Mouse (Mus musculus): ENCODE data around the gene Ceacam20. TPM values are rescaled to one million over a fixed set of nuclear protein-coding genes. Genes with fewer than 3 reads are reported as not detected.
"Not testable (repeated sequence)": the region's sequence is repeated elsewhere in the genome, so short reads cannot be mapped to it uniquely, and the experiment has no call there.

Ceacam20 gene
- total RNA-seq, 2 experiments from 2014 or later: not detected

DNA sequence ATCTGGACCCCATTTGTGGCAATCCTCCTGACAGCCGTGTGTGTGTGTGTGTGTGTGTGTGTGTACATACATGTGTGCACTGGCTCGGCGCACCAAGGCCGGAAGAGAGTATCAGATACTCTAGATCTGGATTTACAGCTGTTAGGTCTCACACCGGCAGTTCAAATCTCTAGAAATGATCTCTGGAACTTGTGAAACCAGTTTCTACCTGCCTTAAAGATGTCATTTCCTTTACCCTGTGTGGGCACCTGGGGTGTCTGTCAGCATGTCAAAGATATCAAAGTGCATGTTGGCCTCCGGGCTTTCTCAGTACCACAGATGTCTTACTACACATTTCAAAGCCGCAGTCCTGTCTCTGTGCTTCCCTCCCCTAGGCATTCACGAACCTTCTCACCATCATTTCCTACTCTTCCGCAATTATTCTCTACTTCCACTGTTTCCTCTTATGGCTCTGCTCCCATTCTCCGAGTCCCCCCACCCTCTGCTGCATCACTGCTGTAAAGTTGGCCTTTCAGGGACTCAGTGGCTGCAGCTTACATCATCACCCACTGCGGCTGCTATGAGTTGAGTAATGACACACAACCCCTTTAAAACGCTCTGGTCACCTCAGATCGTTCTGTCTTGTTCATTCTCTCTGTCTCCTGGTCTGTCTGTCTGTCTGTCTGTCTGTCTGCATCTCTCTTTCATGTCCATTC is 19.2 kb upstream of the Ceacam20 start:
- intact Hi-C loops (cut with DNase I): no loop called here
- no peak for DNase-seq

DNA sequence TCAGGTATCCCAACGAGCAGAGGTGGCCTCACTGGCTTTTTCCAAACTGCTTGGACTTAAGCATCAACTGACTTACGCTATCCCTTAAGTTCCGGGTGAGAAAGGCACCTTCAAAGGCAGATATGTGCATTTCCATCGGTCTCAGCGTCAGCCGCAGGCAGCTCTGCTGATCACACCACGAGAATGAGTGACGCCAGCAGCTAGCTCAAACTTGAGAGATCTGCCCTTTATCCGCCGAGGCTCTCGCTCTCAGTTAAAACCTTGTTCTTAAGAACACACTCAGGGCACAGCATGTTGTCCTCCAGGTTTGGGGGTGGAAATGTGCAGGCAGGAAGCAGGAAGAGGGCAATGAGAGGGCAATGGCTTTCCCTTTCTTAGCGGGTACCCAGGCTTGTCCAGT is 16.3 kb upstream of the Ceacam20 start:
- DNase-seq: no peak
- intact Hi-C loops (cut with DNase I): no loop called here

DNA sequence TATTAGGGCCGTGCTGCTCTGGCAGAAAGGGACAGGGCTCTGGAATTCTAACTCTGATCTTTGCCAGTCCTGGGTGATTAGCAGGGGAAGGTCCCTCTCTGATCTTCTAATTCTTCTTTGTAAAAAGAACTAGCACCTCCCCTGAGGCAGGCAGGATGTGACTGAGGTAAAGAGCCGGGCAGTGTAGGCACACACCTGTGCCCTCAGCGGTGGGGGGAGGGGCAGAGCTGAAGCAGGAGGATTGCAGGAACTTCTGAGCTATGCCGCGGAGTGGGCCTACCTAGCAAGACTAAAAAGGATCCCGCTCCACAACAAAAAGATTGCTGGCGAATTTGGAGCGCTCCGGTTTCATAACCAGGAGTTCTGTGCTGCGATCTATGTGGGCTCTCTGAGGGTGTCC is 15.2 kb upstream of the Ceacam20 start:
- intact Hi-C loops (cut with DNase I): no loop called here
- DNase-seq: no peak

DNA sequence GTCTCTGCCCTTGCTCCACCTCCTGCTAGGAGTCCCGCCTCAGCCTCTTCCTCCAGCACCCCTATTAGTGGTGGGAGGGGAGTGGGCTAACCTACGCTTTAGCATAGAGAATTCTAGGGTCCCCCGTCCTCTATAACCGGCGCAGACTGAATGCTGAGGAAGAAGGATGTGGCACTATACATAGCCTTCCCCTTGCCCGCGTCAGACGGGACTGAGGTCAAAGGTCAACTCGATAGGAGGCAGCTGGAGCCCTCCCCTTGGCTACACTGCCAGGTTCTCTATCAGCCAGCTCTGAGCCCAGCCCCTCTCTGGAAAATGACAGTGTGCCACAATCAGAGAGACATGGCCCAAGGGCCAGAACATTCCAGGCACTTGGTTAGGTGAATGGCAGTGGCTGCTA is 14.6 kb upstream of the Ceacam20 start, which contains the start of gene Igsf23:
Gene Igsf23 (minus strand): TSS at position 168 of the 400 bp plus-strand sequence.
- no peak for DNase-seq
- intact Hi-C loops (cut with DNase I): no loop called here

DNA sequence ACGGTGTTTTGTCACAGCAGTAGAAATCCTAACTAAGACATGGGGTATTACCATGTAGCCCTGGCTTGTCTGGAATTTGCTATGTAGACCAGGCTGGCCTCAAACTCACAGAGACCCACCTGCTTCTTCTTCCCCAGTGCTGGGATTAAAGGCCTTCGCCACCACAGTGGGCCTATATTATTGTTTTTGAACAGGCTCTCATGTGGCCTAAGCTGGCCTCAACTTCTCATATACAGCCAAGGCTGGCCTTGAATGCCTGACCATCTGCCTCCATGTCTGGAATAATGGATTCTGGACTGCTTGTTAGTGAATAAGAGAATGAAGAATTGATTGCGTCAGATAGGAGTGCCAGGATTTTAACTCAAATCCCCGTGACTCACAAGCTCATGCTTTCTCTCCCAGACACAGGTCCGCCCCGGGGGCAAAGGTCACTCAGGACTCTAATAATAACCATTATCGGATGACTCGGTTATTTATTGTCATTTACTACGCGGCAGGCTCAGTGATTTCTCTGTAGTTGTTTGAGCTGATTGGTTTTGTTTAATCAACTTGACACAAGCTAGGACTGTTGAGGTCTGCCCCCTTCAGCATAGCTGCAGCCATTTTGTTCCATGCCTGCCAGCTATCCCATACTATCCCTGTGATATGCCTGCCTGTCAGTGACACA is 12.8 kb upstream of the Ceacam20 start:
- no peak for DNase-seq
- intact Hi-C loops (cut with DNase I): loop anchor here (1.0 kb wide), 1 partner anchor 42 kb away; no protein-coding TSS in a partner anchor

DNA sequence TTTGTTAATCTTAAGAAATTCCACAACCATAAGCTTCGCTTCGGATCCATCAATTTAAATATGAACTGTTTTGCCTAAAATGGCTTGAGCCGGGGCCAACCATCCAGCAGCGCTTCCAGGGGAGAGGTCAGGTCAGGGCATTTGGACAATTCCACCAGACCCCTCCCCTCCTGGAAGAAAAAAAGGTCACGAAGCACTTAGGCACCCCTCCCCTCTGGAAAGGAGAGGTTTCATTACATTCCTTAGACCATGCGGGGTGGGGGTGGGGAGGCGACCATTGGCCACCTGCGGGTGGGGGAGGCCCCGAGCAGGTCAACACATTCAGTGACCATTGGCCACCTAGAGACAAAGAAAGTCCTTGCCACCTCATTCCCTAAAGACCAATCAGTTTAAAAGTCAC is 12.2 kb upstream of the Ceacam20 start:
- intact Hi-C loops (cut with DNase I): no loop called here
- no peak for DNase-seq

DNA sequence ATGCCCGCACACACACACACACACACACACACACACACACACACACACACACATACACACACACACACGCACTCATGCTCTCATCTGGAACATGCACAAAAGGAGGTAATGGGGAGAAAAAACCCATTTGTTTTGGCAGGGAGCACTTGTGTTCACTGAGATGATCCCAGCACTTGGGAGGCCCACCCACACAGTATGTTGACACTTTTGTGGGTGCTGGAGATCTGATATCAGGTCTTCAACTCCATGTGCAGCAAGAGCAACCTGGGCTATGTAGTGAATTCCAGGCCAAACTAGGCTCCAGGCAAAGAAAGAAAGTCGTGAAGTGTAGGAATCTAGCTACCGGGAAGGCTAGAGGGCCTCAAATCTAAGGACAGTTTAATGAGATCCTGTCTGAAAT is 9.4 kb upstream of the Ceacam20 start:
- intact Hi-C loops (cut with DNase I): loop anchor here (1.0 to 2.0 kb wide), 2 partner anchors 46 to 79 kb away; no protein-coding TSS in a partner anchor
- DNase-seq: no peak

DNA sequence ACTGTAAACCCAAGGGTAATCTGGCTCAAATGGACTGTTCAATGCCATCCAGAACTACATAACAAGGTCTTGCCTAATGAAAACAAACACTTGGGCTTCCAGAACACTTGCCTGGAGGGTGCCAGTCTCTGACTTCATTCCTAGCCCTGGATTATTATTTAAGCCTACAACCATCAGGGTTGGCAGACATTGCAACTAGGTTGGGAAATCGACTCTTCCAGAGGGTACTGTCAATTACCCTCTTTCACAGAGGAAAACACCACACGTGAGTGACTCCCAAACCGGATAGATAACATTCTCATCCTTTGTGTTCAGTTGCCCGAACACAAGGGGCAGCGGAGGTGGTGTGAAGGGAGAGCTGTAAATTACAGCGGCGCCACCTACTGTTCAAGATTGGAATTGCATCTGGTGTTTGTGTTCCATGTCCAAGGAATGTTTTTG is 8.9 kb upstream of the Ceacam20 start:
- intact Hi-C loops (cut with DNase I): loop anchor here (1.0 to 2.0 kb wide), 2 partner anchors 46 to 80 kb away; no protein-coding TSS in a partner anchor
- DNase-seq: peak; percentile 88 to 94

DNA sequence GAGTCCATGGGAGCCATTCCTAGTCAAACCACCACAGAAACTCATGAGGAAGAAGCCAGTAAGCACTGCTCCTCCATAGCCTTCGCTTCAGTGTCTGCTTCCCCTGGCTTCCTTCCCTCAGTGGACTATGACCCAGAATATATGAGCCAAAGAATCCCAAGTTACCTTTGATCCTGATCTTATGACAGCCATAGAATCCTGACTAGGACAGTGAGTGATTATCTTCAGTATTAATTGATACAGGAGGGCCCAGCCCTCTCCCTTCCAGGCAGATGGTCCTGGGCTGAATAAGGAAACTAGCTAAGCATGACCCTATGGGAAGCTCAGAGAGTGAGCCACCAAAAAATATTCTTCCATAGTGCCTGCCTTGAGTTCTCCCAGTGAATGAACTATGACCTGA is 2.8 kb upstream of the Ceacam20 start:
- DNase-seq: no peak
- intact Hi-C loops (cut with DNase I): no loop called here

DNA sequence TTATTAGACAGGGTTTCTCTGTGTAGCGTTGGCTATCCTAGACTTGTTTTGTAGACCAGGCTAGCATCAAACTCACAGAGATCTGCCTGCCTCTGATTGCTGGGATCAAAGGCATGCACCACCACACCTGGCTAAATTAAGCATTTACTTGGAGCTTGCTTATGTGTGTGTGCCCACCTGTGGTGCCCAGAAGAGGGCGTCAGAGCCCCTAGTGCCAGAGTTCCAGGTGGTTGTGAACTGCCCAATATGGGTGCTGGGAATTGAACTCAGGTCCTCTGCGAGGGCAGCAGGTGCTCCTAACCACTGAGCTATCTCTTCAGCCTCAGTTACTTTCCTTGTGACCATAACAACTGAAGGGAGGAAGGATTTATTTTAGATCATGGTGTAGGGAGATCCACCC is 3.9 kb downstream of the Ceacam20 start:
- DNase-seq: no peak
- intact Hi-C loops (cut with DNase I): no loop called here

DNA sequence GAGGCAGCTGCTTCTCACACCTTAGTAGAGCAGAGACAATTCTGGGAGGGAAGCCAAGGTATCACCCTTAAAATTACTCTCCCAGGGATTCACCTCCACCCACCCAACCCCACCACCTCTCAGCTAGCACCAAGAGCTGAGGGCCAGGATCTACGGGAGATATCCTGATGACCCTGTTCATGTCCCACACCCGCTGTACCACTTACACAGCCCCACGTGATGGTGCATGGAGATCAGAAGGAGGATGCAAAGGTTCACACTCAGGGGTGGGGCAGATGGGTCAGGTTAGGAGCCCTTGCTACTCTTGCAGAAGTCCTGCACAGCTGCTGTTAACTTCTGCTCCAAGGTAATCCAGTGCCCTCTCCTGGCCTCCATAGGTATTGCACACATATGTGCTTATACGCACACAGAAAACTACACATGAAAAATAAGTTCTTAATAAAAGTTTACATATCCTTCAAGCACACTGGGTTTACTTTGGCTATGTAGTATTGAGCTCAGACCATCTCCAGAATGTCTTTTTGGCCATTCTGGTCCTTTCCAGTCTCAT is 4.4 kb downstream of the Ceacam20 start:
- DNase-seq: no peak
- intact Hi-C loops (cut with DNase I): no loop called here

DNA sequence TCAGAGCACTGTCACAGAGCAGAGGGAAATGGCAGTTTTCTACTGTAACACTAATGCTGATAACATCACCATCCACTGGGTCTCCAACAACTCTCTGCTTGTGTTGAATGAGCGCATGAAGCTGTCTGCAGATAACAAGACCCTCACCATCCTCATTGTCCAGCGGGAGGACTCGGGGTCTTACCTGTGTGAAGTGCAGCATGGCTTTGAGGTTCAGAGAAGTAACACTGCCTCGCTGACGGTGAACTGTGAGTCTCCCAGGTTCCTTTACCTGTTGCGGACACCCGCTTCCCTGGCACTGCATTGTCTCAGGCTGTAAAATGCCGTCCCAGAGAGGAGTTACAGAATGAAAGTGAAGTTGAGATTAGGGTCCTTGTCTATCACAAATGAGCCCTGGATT is 5.0 kb downstream of the Ceacam20 start:
- no peak for DNase-seq
- intact Hi-C loops (cut with DNase I): no loop called here

DNA sequence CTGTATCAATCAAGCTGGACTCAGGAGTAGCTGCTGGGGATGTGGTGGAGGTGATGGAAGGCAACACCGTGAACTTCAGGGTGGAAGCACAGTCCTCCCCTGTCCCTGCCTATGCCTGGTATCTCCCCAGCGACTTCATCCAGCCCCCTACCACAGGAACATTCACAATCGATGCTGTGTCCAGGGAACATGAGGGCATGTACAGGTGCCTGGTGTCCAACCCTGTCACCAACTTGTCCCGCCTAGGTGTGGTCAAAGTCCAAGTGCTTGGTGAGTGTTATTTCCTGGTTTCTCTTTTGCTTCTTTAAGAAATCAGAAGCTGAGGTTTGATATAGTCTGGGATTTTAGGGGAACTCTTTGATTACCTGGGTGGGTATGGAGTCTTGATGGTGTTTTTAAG is 6.3 kb downstream of the Ceacam20 start:
- DNase-seq: no peak
- intact Hi-C loops (cut with DNase I): no loop called here

DNA sequence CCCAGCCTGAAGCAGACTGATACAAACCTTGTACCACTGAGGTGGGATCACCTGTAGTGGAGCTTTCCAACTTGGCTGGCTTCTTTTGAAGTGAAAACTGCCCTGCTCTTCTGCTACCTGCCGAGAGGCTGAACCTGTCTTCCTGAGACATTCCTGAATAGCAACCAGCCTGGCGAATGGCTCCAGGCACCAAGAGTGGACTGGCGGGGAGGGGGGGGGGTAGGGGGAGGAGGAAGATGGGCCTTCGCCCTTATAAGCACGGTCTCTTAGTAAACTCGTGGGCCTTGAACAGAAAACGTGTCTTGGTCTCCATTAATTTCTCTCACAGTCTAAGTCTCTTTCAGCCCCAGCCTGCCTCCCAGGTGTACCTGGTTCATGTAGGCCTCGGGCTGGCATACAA is 26.0 kb downstream of the Ceacam20 start, which contains the start of gene Nlrp9b:
Gene Nlrp9b (plus strand): TSS at position 301 of the 400 bp plus-strand sequence.
- DNase-seq; intact Hi-C loops (cut with DNase I): not testable (repeated sequence)

DNA sequence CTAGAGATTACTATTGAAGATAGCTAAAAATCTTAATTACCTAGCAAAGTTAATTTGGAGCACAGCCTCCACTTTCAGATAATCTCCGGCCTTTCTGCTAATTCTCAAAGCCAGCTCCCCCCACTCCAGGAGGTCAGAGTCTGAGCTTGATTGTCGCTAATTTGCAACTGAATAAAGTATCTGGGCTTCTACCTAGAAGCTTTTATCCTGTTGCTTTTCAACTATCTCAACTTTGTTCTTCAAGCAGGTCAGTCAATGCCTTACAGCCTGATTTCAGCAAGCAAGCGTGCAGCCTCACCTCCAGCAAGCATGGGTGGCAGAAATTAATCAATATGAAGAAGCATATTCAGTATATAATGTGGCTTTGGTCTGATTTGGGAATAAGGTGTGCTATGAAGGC is 31.5 kb downstream of the Ceacam20 start:
- DNase-seq; intact Hi-C loops (cut with DNase I): not testable (repeated sequence)

DNA sequence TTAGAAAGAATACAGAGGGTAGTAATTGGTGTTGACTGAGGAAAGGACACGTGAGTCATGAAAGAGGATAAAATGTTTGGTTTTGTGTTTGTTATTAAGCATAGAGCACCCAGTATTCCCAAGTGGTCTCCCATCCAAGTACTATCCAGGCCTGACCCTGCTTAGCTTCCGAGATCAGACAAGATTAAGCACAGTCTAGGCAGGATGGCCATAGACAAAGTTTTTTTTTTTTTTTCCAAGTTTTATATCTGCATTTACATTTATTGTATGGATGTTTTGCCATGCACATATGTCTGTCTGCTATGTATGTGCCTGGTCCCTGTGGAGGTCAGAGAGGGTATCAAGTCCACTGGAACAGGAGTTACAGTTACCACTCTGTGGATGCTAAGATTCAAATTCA is 44.8 kb downstream of the Ceacam20 start:
- no peak for DNase-seq
- intact Hi-C loops (cut with DNase I): no loop called here

Other genes with a start within 250 kb of the Ceacam20 start
- 100 to 1,000 TPM; 107 to 120 TPM for gene Tomm40, start 250.0 kb upstream of the Ceacam20 start, total RNA-seq (2021)
- 10 to 100 TPM; 37.2 to 39.7 TPM for gene Nectin2, start 214.9 kb upstream of the Ceacam20 start, total RNA-seq (2021)
- gene Bcam, start 194.4 kb upstream of the Ceacam20 start, total RNA-seq (2021): 100 to 1,000 TPM; 225 to 236 TPM
- not detected for gene Cblc, start 168.6 kb upstream of the Ceacam20 start, total RNA-seq (2021)
- gene Bcl3, start 142.6 kb upstream of the Ceacam20 start, total RNA-seq (2021): 1 to 10 TPM; 3.9 to 4.5 TPM
- gene Gm19345, start 113.4 kb upstream of the Ceacam20 start, total RNA-seq (2021): not detected
- gene Ceacam16, start 104.1 kb upstream of the Ceacam20 start, total RNA-seq (2021): 1 to 10 TPM in 1 of 2 experiments, under 1 TPM in 1; 0.34 to 1.2 TPM
- not detected for gene Ceacam19, start 77.4 kb upstream of the Ceacam20 start, total RNA-seq (2021)
- 10 to 100 TPM; 20.0 to 25.6 TPM for gene Pvr, start 44.3 kb upstream of the Ceacam20 start, total RNA-seq (2021)
- 1 to 10 TPM; 1.3 to 1.6 TPM for gene Igsf23, start 14.7 kb upstream of the Ceacam20 start, total RNA-seq (2021)
- gene Nlrp9b, start 26.1 kb downstream of the Ceacam20 start, total RNA-seq (2021): not detected
- gene Vmn1r91, start 134.3 kb downstream of the Ceacam20 start, total RNA-seq (2021): not detected
- not detected for gene Gm16442, start 157.2 kb downstream of the Ceacam20 start, total RNA-seq (2021)
- not detected for gene Vmn1r93, start 173.7 kb downstream of the Ceacam20 start, total RNA-seq (2021)
- not detected for gene Vmn1r94, start 203.0 kb downstream of the Ceacam20 start, total RNA-seq (2021)
- not detected for gene Vmn1r95, start 228.3 kb downstream of the Ceacam20 start, total RNA-seq (2021)
- gene Gm6164, start 240.2 kb downstream of the Ceacam20 start, total RNA-seq (2021): not detected

Measured in heart, postnatal 14 days (tissue).